Mouse (Mus musculus) embryonic facial prominence, embryonic 15.5 days (tissue): ENCODE results near the gene Gm45713. TPM values are rescaled to one million over a fixed set of nuclear protein-coding genes. Genes with fewer than 3 reads are reported as not detected.

Experiments
- ATAC-seq: fragments of 200-750 bp; cut with Nextera tagmentation; 2 replicates; pipeline ENCODE4 v1.8.0; 2017; ENCODE audit warnings: low read depth, moderate TSS enrichment; ENCODE audit not compliant: insufficient number of reproducible peaks, low FRiP score, low TSS enrichment
- H3K27ac ChIP-seq: fragments of 300-500 bp; sonication (generic); replicated peaks from 2 replicates; pipeline ENCODE4 v1.5.1; 2015; ENCODE audit warnings: mild to moderate bottlenecking, inconsistent platforms
- H3K27me3 ChIP-seq: fragments of 300-500 bp; sonication (generic); 2 replicates; pipeline ENCODE4 v1.6.1; 2015; ENCODE audit warnings: inconsistent platforms
- H3K36me3 ChIP-seq: fragments of 300-500 bp; sonication (generic); 2 replicates; pipeline ENCODE4 v1.6.1; 2015; ENCODE audit warnings: mild to moderate bottlenecking, inconsistent platforms
- H3K4me1 ChIP-seq: fragments of 300-500 bp; sonication (generic); 2 replicates; pipeline ENCODE4 v1.6.1; 2015; ENCODE audit warnings: inconsistent platforms
- H3K4me2 ChIP-seq: fragments of 300-500 bp; sonication (generic); replicated peaks from 2 replicates; pipeline ENCODE4 v1.6.1; 2015; ENCODE audit warnings: mild to moderate bottlenecking, inconsistent platforms
- H3K4me3 ChIP-seq: fragments of 300-500 bp; sonication (generic); replicated peaks from 2 replicates; pipeline ENCODE4 v1.5.1; 2015; ENCODE audit warnings: mild to moderate bottlenecking, inconsistent platforms
- H3K9ac ChIP-seq: fragments of 300-500 bp; sonication (generic); 2 replicates; pipeline ENCODE4 v1.6.1; 2015; ENCODE audit warnings: inconsistent platforms
- H3K9me3 ChIP-seq: fragments of 300-500 bp; sonication (generic); replicated peaks from 2 replicates; pipeline ENCODE4 v1.6.1; 2016; ENCODE audit warnings: inconsistent platforms
- WGBS: fragments of 180-500 bp; shearing (Covaris S2); methylation state at CpG from one replicate; pipeline ENCODE4 v1.1.7; 2015; 5-methylcytosine and 5-hydroxymethylcytosine counted together
- polyA plus RNA-seq: library from polyadenylated mRNA; unstranded; fragments of >200 nt; fragmentation: Nextera tagmentation; extraction: Ambion mirVana; gene quantifications from 2 replicates; pipeline ENCODE4 v1.2.1, GENCODE M21; 2015

The Gm45713 gene
- polyA plus RNA-seq, 1 experiment from 2014 or later: 0.12 TPM

DNA sequence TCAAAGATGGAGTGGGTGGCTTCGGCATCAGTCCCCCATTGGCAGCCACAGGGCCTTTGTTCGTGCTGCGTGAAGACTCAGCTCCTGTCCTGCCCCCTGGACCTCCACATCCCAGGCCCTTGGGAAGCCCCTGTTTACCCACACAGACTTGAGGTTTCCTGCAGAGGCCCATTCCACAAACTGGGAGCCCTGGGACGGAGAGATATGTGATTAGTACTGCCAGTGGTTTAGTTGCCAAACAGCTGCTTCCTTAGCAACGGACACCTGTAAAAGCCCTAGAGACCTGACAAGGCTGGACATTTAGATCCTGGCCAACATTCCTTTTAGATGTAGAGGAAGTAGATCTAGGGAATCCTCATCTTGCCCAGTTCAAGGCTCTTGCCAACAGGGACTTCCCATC is 5.9 kb upstream of the Gm45713 start:
- peaks cover 56% of the 10 kb centered on the region for H3K36me3 ChIP-seq
- H3K27me3 ChIP-seq: no peaks in the 10 kb centered on the region
- H3K9ac ChIP-seq: no peak overlapping the region
- H3K4me3 ChIP-seq: no peak overlapping the region
- ATAC-seq: no peak
- H3K9me3 ChIP-seq: no peaks in the 10 kb centered on the region
- H3K4me2 ChIP-seq: no peak overlapping the region
- H3K4me1 ChIP-seq: no peaks in the 10 kb centered on the region; the same call in 1 of the 2 replicates
- H3K27ac ChIP-seq: no peak overlapping the region
- WGBS: 81% methylated on average over 5 of the region's 5 CpGs

DNA sequence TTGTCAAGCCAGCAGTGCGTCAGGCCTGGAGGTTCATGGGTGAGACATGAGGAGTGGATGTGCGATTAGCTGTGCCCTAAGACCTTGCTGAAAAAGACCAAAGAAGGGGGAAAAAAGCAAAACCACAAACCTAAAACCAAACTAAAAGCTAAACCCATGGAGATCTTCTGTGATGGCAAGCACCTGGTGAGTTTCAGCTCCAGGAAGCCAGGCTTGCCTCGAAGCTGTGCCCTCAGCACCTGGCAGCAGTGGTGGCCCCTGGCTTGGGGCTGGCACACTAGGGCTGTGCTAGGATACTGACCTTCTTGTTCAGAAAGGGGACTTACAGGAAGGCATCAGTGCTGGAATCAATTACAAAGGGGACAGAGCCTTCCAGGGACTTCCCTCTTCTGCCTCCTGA is 5.3 kb upstream of the Gm45713 start:
- H3K4me2 ChIP-seq: no peak overlapping the region
- H3K9me3 ChIP-seq: no peaks in the 10 kb centered on the region
- 91% methylated on average over 3 of the region's 3 CpGs for WGBS
- H3K4me1 ChIP-seq: no peaks in the 10 kb centered on the region; the same call in 1 of the 2 replicates
- peaks cover 51% of the 10 kb centered on the region for H3K36me3 ChIP-seq
- H3K27ac ChIP-seq: no peak overlapping the region
- no peak overlapping the region for H3K4me3 ChIP-seq
- H3K27me3 ChIP-seq: no peaks in the 10 kb centered on the region
- no peak overlapping the region for H3K9ac ChIP-seq
- ATAC-seq: no peak

DNA sequence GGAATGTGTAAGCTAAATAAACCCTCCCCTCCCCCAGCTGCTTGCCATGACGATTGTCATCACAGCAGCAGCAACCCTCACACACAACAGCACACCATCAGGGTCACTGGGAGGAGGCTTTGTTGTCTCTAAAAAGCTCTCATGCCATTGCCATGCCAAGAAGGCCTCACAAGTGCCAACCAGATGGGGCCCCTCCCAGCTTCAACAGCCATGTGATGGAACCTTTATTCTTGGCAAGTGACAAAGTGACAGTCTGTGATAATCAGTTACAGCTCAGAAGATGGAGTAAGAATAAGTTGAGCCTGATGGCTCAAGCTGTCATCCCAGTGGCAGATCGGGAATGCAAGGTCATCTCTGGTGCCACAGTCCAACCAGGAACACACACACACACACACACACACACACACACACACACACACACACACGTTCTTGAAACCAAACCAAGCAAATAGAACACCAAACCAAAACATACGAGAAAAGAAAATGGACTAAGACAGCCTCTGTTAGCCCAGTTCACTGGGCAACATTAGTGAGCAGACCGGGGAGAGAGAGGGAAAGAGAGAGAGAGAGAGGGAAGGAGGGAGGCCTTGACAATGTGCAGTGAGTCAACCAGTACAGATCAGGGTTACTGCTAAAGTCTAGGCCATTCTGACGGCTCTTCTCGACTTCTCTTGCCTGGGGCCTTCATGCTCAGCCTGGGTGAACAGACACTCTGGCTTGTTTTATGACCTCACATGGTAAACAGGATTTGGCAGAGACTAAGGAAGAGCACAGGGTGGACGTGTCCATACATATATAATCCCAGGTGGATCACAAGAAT is 4.1 kb upstream of the Gm45713 start:
- ATAC-seq: no peak
- Histone ChIP-seq H3K9me3 (no peaks in the 10 kb centered on the region), H3K4me2 (no peak overlapping the region), H3K4me3 (no peak overlapping the region), H3K4me1 (peaks cover 4% of the 10 kb centered on the region; the same call in 1 of the 2 replicates), H3K27ac (no peak overlapping the region), H3K27me3 (no peaks in the 10 kb centered on the region), H3K9ac (no peak overlapping the region), H3K36me3 (peaks cover 39% of the 10 kb centered on the region)
- 64% methylated on average over 8 of the region's 8 CpGs for WGBS

DNA sequence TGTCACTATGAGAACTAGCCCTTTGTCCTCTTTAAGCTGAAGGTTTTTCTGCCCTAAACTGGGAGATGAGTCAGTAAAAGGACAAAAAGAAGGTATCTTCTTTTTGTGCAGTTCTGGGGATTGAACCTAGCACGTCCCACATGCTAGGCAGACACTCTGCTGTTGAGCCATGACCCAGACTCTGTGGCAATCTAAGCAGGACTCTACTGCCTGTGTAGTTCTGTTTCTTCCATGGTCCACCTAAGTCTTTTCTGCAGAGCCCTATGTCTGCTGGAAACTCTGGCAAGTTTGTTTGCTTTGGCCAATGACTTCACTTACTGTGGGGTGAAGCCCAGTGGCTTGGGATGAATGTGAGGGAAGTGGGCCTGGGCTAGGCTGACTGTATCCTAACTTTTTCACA is 2.4 kb upstream of the Gm45713 start:
- Histone ChIP-seq H3K27me3 (no peaks in the 10 kb centered on the region), H3K9ac (no peak overlapping the region), H3K4me2 (no peak overlapping the region), H3K36me3 (peaks cover 22% of the 10 kb centered on the region), H3K4me1 (peaks cover 10% of the 10 kb centered on the region; the same call in 1 of the 2 replicates), H3K9me3 (no peaks in the 10 kb centered on the region), H3K4me3 (no peak overlapping the region), H3K27ac (no peak overlapping the region)
- 83% methylated on average over 1 of the region's 1 CpGs for WGBS
- ATAC-seq: no peak

DNA sequence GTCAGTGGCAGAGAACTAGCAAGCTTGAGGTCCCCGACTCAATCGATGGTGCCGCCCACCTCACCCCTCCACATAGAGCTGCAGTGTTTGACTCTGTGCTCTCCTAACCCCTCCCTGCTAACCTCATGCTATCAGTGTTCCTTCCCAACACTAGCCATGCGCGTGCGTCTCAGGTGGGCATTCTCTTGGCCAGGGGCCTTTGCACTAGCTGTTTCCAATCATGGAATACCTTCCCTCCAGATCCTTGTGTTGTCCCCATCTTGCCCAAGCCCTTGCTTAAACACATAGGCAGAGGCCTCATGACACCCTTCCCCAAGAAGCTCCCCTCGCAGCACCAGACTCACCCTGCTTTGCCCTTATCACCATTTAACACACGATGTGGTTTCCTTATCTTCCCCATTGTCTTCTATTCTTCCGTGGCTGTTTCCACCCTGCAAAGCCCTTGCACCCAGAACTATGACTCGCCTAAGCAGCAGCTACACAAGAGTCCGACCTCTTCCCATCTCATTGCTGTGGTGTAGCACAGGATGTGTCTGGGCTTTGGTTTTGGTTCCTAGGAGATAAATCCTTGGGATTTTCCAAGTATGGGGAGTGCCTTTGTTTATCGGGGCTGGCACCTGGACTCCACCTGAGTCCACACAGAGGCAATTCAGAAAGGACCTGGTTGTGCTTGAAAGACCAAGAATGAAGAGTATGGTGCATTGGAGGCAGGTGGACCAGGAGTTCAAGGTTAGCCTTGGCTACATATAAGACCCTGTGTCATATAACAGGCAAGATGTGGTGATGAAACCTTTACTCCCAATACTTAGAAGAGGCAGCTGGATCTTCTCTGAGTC is 1.4 kb upstream of the Gm45713 start:
- H3K4me3 ChIP-seq: no peak overlapping the region
- peaks cover 13% of the 10 kb centered on the region for H3K36me3 ChIP-seq
- peaks cover 10% of the 10 kb centered on the region; the same call in 1 of the 2 replicates for H3K4me1 ChIP-seq
- no peak overlapping the region for H3K4me2 ChIP-seq
- no peaks in the 10 kb centered on the region for H3K9me3 ChIP-seq
- ATAC-seq: no peak
- 77% methylated on average over 12 of the region's 12 CpGs for whole genome bisulfite sequencing
- no peak overlapping the region for H3K9ac ChIP-seq
- H3K27ac ChIP-seq: no peak overlapping the region
- H3K27me3 ChIP-seq: no peaks in the 10 kb centered on the region

DNA sequence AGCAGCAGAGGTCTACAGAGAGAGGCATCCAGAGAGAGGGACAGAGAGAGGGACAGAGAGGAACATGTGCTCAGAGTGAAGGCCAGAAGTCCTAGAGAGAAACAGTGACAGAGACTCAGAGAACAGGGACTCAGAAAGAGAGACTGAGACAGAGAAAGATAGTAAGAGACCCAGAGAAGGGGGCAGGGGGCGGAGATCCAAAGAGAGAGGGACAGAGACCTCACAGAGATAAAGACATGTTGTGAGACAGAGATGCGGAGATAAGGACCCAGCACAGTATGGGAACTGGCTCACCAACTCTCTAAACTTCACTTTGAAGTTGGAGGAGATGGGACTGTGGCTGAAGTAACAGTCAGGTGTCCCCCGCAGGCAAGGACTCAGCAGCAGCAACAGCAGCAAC is 661 bp downstream of the Gm45713 start:
- Histone ChIP-seq H3K9me3 (no peaks in the 10 kb centered on the region), H3K9ac (no peak overlapping the region), H3K4me2 (peak overlapping the region; percentile 84), H3K36me3 (no peaks in the 10 kb centered on the region), H3K4me3 (peak overlapping the region; percentile 60), H3K4me1 (peaks cover 10% of the 10 kb centered on the region; the same call in 1 of the 2 replicates), H3K27ac (no peak overlapping the region), H3K27me3 (no peaks in the 10 kb centered on the region)
- ATAC-seq: no peak
- WGBS: 72% methylated on average over 3 of the region's 3 CpGs

DNA sequence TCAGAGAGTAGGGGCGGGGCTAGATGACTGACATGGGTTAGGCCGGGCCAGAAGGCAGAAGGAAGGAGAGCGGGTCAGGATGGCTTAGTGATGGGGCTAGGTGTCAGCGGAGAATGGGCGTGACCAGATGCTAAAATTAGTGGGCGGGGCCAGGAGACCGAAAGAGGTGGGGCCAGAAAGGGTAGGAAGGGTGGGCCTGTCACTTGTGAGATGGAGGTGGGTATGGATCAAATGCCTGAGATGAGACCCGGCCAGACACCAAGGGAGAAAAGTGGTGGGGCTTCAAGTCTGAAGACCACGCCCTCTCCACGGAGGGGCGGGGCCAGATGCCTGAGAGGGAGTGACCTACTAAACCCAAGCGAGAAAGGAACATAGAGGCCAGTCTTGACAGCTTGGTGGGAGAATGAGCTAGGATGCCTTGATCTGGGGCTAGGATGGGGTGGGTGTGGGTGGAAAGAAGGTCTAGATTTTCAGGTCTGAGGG is 1.4 kb downstream of the Gm45713 start:
- Histone ChIP-seq H3K4me2 (no peak overlapping the region), H3K27me3 (no peaks in the 10 kb centered on the region), H3K9ac (no peak overlapping the region), H3K4me1 (peaks cover 15% of the 10 kb centered on the region), H3K4me3 (no peak overlapping the region), H3K9me3 (no peaks in the 10 kb centered on the region), H3K27ac (no peak overlapping the region), H3K36me3 (no peaks in the 10 kb centered on the region)
- no peak for ATAC-seq
- WGBS: 10% methylated on average over 12 of the region's 12 CpGs

DNA sequence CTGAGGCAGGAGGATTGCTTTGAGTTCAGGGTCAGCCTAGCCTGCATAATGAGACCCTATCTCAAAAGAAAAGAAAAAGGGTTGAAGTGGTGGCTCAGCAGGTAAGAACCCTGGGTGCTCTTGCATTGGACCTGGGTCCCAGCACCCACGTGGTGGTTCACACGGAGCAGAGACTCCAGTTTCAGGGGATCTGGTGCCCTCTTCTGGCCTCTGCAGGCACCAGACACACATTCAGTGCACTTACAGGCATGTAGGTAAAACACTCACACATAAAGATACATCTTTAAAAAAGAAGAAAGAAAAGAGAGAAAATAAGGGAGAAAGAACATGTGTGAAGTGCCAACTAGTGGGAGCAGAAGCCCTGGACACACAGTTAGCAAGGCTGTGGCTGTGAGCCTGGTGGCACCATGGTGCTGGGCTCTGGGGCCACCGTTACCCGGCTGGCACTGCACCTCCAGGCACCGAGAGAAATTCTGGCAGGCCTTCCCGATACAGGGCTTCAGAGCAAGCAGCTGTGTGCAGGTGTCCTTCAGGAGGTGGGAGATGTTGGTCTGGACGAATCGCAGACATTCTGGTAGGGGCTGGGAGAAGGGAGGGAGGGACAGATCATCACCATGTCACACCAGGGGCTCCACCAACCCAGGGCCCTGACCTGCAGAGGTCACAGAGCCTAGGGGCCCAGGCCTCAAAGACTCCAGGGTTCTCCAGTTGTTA is 2.4 kb downstream of the Gm45713 start:
- Histone ChIP-seq H3K4me2 (no peak overlapping the region), H3K27me3 (no peaks in the 10 kb centered on the region), H3K36me3 (no peaks in the 10 kb centered on the region), H3K4me3 (no peak overlapping the region), H3K9me3 (no peaks in the 10 kb centered on the region), H3K4me1 (peaks cover 20% of the 10 kb centered on the region), H3K9ac (no peak overlapping the region), H3K27ac (no peak overlapping the region)
- ATAC-seq: no peak
- WGBS: 78% methylated on average over 8 of the region's 8 CpGs

DNA sequence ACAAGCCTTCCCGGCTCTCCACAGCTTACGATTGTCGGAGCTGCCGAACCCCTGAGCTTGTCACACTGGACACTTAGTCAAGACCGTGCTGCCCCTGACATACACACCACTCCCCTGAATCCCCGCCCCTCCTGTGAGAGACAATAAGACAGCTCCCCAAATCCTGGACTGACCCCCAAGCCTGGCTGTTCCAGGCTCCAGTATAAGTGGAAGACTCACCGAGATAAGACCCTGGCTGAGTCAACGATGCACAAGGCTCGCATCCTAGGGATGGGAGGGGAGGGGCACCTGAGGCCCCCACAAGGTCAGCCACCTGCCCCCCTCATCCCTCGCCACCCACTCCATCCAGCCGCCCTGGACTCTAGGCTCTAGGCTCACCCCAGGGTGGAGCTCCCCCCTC is 4.2 kb downstream of the Gm45713 start:
- H3K4me1 ChIP-seq: peaks cover 27% of the 10 kb centered on the region
- peaks cover 6% of the 10 kb centered on the region for H3K36me3 ChIP-seq
- no peaks in the 10 kb centered on the region for H3K9me3 ChIP-seq
- no peaks in the 10 kb centered on the region for H3K27me3 ChIP-seq
- no peak overlapping the region for H3K9ac ChIP-seq
- WGBS: 77% methylated on average over 11 of the region's 11 CpGs
- no peak overlapping the region for H3K4me2 ChIP-seq
- no peak for ATAC-seq
- H3K4me3 ChIP-seq: no peak overlapping the region
- H3K27ac ChIP-seq: no peak overlapping the region

DNA sequence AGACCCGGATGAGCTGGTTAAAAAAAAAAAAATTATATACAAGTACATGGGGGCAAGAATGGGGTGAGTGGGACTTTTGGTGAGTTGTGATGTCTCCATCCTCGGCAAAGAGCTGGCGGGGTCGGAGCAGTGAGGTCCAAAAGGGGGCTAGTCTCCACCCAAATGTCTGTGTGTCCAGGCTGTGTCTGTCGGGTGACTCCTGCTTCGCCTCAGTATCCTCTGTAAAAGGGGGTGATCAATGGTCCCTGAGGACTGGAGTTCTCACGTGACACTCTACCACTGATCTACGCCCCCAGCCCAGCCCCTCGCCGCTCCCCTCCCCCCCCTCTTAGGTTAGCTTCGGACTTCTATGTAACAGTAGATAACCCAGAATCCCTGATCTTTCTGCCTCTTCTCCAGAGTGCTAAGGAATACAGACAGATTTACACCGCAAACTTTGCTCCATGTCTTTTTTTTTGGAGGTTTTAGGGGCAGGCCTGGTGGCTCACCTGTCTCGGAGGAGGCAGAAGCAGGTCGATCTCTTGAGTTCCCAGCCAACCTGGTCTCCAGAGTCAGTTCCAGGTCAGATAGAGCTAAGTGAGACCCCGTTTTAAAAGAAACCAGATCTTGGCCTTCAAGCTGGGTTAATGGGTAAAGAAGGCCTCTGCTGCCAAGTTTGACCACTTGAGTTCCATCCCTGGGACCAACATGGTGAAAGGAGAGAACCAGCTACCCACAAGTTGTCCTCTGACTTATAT is 6.1 kb downstream of the Gm45713 start:
- no peak for ATAC-seq
- no peaks in the 10 kb centered on the region for H3K27me3 ChIP-seq
- peak overlapping the region; percentile 71 for H3K4me2 ChIP-seq
- peak overlapping the region; percentile 90 for H3K4me3 ChIP-seq
- H3K27ac ChIP-seq: peak overlapping the region; percentile 92; the same call in 1 of the 2 replicates
- H3K9me3 ChIP-seq: no peaks in the 10 kb centered on the region
- peak overlapping the region; percentile 51 for H3K9ac ChIP-seq
- 55% methylated on average over 15 of the region's 15 CpGs for WGBS
- peaks cover 40% of the 10 kb centered on the region for H3K4me1 ChIP-seq
- peaks cover 24% of the 10 kb centered on the region for H3K36me3 ChIP-seq
